Mouse (Mus musculus): Measurements from ENCODE around the gene Myh15. TPM values are rescaled to one million over a fixed set of nuclear protein-coding genes. Genes with fewer than 3 reads are reported as not detected.

Myh15 gene
- not detected for polyA plus RNA-seq (2014; fragmentation: Illumina TruSeq; extraction: RNeasy Lipid Tissue Mini Kit (QIAGEN cat#74804); ENCODE audit: low read depth, low replicate concordance)

DNA sequence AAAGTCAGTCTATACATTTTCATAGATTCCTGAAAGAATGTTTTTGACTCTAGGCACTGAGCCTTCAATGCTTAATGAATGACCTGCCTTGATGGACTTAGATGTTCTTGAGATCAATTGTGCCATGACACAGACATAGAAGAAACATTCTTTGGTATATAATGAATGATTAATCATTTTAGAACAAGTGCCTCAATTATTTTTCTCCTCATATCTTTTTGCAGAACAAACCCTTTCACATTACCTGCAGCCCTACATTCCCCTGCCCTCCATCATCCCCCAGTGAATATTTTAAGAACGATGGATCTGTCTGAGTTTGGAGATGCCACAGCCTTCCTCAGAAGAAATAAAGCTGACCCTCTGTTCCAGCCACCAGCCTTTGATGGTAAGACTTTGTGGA is at the start of gene Myh15:
Myh15 (plus strand) TSS at position 301 of the 400 bp plus-strand sequence.

Other genes with a start within 250 kb of the Myh15 start
- not detected for gene Retnlb, start 240.6 kb upstream of the Myh15 start, polyA plus RNA-seq (2014; fragmentation: Illumina TruSeq; extraction: RNeasy Lipid Tissue Mini Kit (QIAGEN cat#74804); ENCODE audit: low read depth, low replicate concordance)
- 1.1 TPM for gene Retnla, start 214.9 kb upstream of the Myh15 start, polyA plus RNA-seq (2014; fragmentation: Illumina TruSeq; extraction: RNeasy Lipid Tissue Mini Kit (QIAGEN cat#74804); ENCODE audit: low read depth, low replicate concordance)
- not detected for gene Retnlg, start 184.9 kb upstream of the Myh15 start, polyA plus RNA-seq (2014; fragmentation: Illumina TruSeq; extraction: RNeasy Lipid Tissue Mini Kit (QIAGEN cat#74804); ENCODE audit: low read depth, low replicate concordance)
- gene Dzip3, start 63.3 kb upstream of the Myh15 start, polyA plus RNA-seq (2014; fragmentation: Illumina TruSeq; extraction: RNeasy Lipid Tissue Mini Kit (QIAGEN cat#74804); ENCODE audit: low read depth, low replicate concordance) = 3.5 TPM
- gene Cip2a, start 63.3 kb upstream of the Myh15 start, polyA plus RNA-seq (2014; fragmentation: Illumina TruSeq; extraction: RNeasy Lipid Tissue Mini Kit (QIAGEN cat#74804); ENCODE audit: low read depth, low replicate concordance) = 1.9 TPM